Mouse (Mus musculus): Measurements from ENCODE around the gene Met. TPM values are rescaled to one million over a fixed set of nuclear protein-coding genes. Genes with fewer than 3 reads are reported as not detected.

Gene Met
- polyA plus RNA-seq, 1 experiment from 2014 or later: 2.1 TPM

GRCm38 (mm10) chr6:17485244-17485643 is 21.6 kb downstream of the Met start:
- no peak overlapping the region for H3K9ac ChIP-seq (ENCODE audit: low read length)
- 77% methylated on average over 5 of the region's 5 CpGs for WGBS
- H3K9me3 ChIP-seq (replicated peaks; ENCODE audit: control insufficient read depth, low read length): no peaks in the 10 kb centered on the region
- no peak for ATAC-seq (replicated peaks; ENCODE audit: extremely low read depth, insufficient read depth, low FRiP score)
- H3K27ac ChIP-seq (ENCODE audit: low read length): no peak overlapping the region
- no peaks in the 10 kb centered on the region for H3K4me1 ChIP-seq (ENCODE audit: control insufficient read depth, insufficient read depth, low read length)
- H3K27me3 ChIP-seq (ENCODE audit: control insufficient read depth, insufficient read depth, low read length): no peaks in the 10 kb centered on the region
- no peaks in the 10 kb centered on the region for H3K36me3 ChIP-seq (ENCODE audit: control insufficient read depth, insufficient read depth)
- no peak overlapping the region for H3K4me3 ChIP-seq (ENCODE audit: low read length)
- no peak overlapping the region for H3K4me2 ChIP-seq (ENCODE audit: low read depth, low read length)

- no peak for ATAC-seq (replicated peaks; ENCODE audit: extremely low read depth, insufficient read depth, low FRiP score)
- H3K27me3 ChIP-seq (ENCODE audit: control insufficient read depth, insufficient read depth, low read length): no peaks in the 10 kb centered on the region
- WGBS: 90% methylated on average over 7 of the region's 7 CpGs
These were observed 22.2 kb downstream of the Met start for GRCm38 (mm10) chr6:17485782-17486181.

GRCm38 (mm10) chr6:17488291-17488817 is 24.8 kb downstream of the Met start:
- no peak for ATAC-seq (replicated peaks; ENCODE audit: extremely low read depth, insufficient read depth, low FRiP score)
- no peaks in the 10 kb centered on the region for H3K4me1 ChIP-seq (ENCODE audit: control insufficient read depth, insufficient read depth, low read length)
- no peak overlapping the region for H3K4me2 ChIP-seq (ENCODE audit: low read depth, low read length)
- H3K4me3 ChIP-seq (ENCODE audit: low read length): no peak overlapping the region
- no peaks in the 10 kb centered on the region for H3K27me3 ChIP-seq (ENCODE audit: control insufficient read depth, insufficient read depth, low read length)
- no peaks in the 10 kb centered on the region for H3K36me3 ChIP-seq (ENCODE audit: control insufficient read depth, insufficient read depth)
- no peaks in the 10 kb centered on the region for H3K9me3 ChIP-seq (replicated peaks; ENCODE audit: control insufficient read depth, low read length)
- WGBS: 46% methylated on average over 2 of the region's 2 CpGs
- H3K27ac ChIP-seq (ENCODE audit: low read length): no peak overlapping the region
- no peak overlapping the region for H3K9ac ChIP-seq (ENCODE audit: low read length)

More at GRCm38 (mm10) chr6:17485782-17486181, 22.2 kb downstream of the Met start:
- no peaks in the 10 kb centered on the region for H3K36me3 ChIP-seq (ENCODE audit: control insufficient read depth, insufficient read depth)
- H3K4me2 ChIP-seq (ENCODE audit: low read depth, low read length): no peak overlapping the region
- no peaks in the 10 kb centered on the region for H3K9me3 ChIP-seq (replicated peaks; ENCODE audit: control insufficient read depth, low read length)
- no peak overlapping the region for H3K9ac ChIP-seq (ENCODE audit: low read length)
- H3K4me3 ChIP-seq (ENCODE audit: low read length): no peak overlapping the region
- no peak overlapping the region for H3K27ac ChIP-seq (ENCODE audit: low read length)
- no peaks in the 10 kb centered on the region for H3K4me1 ChIP-seq (ENCODE audit: control insufficient read depth, insufficient read depth, low read length)

- Histone ChIP-seq H3K27me3 (ENCODE audit: control insufficient read depth, insufficient read depth, low read length) (no peaks in the 10 kb centered on the region), H3K9ac (ENCODE audit: low read length) (no peak overlapping the region), H3K36me3 (ENCODE audit: control insufficient read depth, insufficient read depth) (no peaks in the 10 kb centered on the region), H3K4me3 (ENCODE audit: low read length) (no peak overlapping the region), H3K4me1 (ENCODE audit: control insufficient read depth, insufficient read depth, low read length) (peaks cover 6% of the 10 kb centered on the region; the same call in 1 of the 2 replicates), H3K27ac (ENCODE audit: low read length) (no peak overlapping the region), H3K9me3 (replicated peaks; ENCODE audit: control insufficient read depth, low read length) (no peaks in the 10 kb centered on the region), H3K4me2 (ENCODE audit: low read depth, low read length) (no peak overlapping the region)
- 56% methylated on average over 2 of the region's 2 CpGs for WGBS
- ATAC-seq (replicated peaks; ENCODE audit: extremely low read depth, insufficient read depth, low FRiP score): no peak
These were observed 27.2 kb downstream of the Met start for GRCm38 (mm10) chr6:17490786-17491185.

- no peaks in the 10 kb centered on the region for H3K27me3 ChIP-seq (ENCODE audit: control insufficient read depth, insufficient read depth, low read length)
- no peak for ATAC-seq (replicated peaks; ENCODE audit: extremely low read depth, insufficient read depth, low FRiP score)
- WGBS: 85% methylated on average over 10 of the region's 10 CpGs
- no peaks in the 10 kb centered on the region for H3K36me3 ChIP-seq (ENCODE audit: control insufficient read depth, insufficient read depth)
- H3K4me3 ChIP-seq (ENCODE audit: low read length): no peak overlapping the region
- H3K27ac ChIP-seq (ENCODE audit: low read length): no peak overlapping the region
- H3K9ac ChIP-seq (ENCODE audit: low read length): no peak overlapping the region
- peaks cover 6% of the 10 kb centered on the region; the same call in 1 of the 2 replicates for H3K4me1 ChIP-seq (ENCODE audit: control insufficient read depth, insufficient read depth, low read length)
- no peaks in the 10 kb centered on the region for H3K9me3 ChIP-seq (replicated peaks; ENCODE audit: control insufficient read depth, low read length)
- H3K4me2 ChIP-seq (ENCODE audit: low read depth, low read length): no peak overlapping the region
These were observed 27.9 kb downstream of the Met start for GRCm38 (mm10) chr6:17491502-17491901.

GRCm38 (mm10) chr6:17492062-17492461 is 28.5 kb downstream of the Met start:
- WGBS: 90% methylated on average over 8 of the region's 8 CpGs
- H3K4me1 ChIP-seq (ENCODE audit: control insufficient read depth, insufficient read depth, low read length): peaks cover 6% of the 10 kb centered on the region; the same call in 1 of the 2 replicates

GRCm38 (mm10) chr6:17495413-17495812 is 31.8 kb downstream of the Met start:
- ATAC-seq (replicated peaks; ENCODE audit: extremely low read depth, insufficient read depth, low FRiP score): no peak
- 90% methylated on average over 1 of the region's 1 CpGs for WGBS

More at GRCm38 (mm10) chr6:17492062-17492461, 28.5 kb downstream of the Met start:
- no peaks in the 10 kb centered on the region for H3K9me3 ChIP-seq (replicated peaks; ENCODE audit: control insufficient read depth, low read length)
- H3K4me2 ChIP-seq (ENCODE audit: low read depth, low read length): no peak overlapping the region
- H3K27me3 ChIP-seq (ENCODE audit: control insufficient read depth, insufficient read depth, low read length): no peaks in the 10 kb centered on the region
- no peak overlapping the region for H3K9ac ChIP-seq (ENCODE audit: low read length)
- H3K27ac ChIP-seq (ENCODE audit: low read length): no peak overlapping the region
- no peak overlapping the region for H3K4me3 ChIP-seq (ENCODE audit: low read length)
- no peak for ATAC-seq (replicated peaks; ENCODE audit: extremely low read depth, insufficient read depth, low FRiP score)
- no peaks in the 10 kb centered on the region for H3K36me3 ChIP-seq (ENCODE audit: control insufficient read depth, insufficient read depth)

GRCm38 (mm10) chr6:17497366-17497765 is 33.8 kb downstream of the Met start:
- Histone ChIP-seq H3K4me1 (ENCODE audit: control insufficient read depth, insufficient read depth, low read length) (peaks cover 6% of the 10 kb centered on the region; the same call in 1 of the 2 replicates), H3K9ac (ENCODE audit: low read length) (no peak overlapping the region), H3K4me2 (ENCODE audit: low read depth, low read length) (no peak overlapping the region), H3K27me3 (ENCODE audit: control insufficient read depth, insufficient read depth, low read length) (no peaks in the 10 kb centered on the region), H3K4me3 (ENCODE audit: low read length) (no peak overlapping the region), H3K27ac (ENCODE audit: low read length) (no peak overlapping the region), H3K36me3 (ENCODE audit: control insufficient read depth, insufficient read depth) (no peaks in the 10 kb centered on the region), H3K9me3 (replicated peaks; ENCODE audit: control insufficient read depth, low read length) (no peaks in the 10 kb centered on the region)
- no peak for ATAC-seq (replicated peaks; ENCODE audit: extremely low read depth, insufficient read depth, low FRiP score)
- 88% methylated on average over 4 of the region's 4 CpGs for WGBS

More at GRCm38 (mm10) chr6:17495413-17495812, 31.8 kb downstream of the Met start:
- H3K9me3 ChIP-seq (replicated peaks; ENCODE audit: control insufficient read depth, low read length): no peaks in the 10 kb centered on the region
- H3K4me2 ChIP-seq (ENCODE audit: low read depth, low read length): no peak overlapping the region
- H3K4me1 ChIP-seq (ENCODE audit: control insufficient read depth, insufficient read depth, low read length): peaks cover 6% of the 10 kb centered on the region; the same call in 1 of the 2 replicates
- H3K27ac ChIP-seq (ENCODE audit: low read length): no peak overlapping the region
- H3K4me3 ChIP-seq (ENCODE audit: low read length): no peak overlapping the region
- H3K27me3 ChIP-seq (ENCODE audit: control insufficient read depth, insufficient read depth, low read length): no peaks in the 10 kb centered on the region
- H3K36me3 ChIP-seq (ENCODE audit: control insufficient read depth, insufficient read depth): no peaks in the 10 kb centered on the region
- no peak overlapping the region for H3K9ac ChIP-seq (ENCODE audit: low read length)

GRCm38 (mm10) chr6:17498801-17499200 is 35.2 kb downstream of the Met start:
- WGBS: 43% methylated on average over 8 of the region's 8 CpGs

More at GRCm38 (mm10) chr6:17498801-17499200, 35.2 kb downstream of the Met start:
- no peak overlapping the region for H3K4me3 ChIP-seq (ENCODE audit: low read length)
- no peaks in the 10 kb centered on the region for H3K9me3 ChIP-seq (replicated peaks; ENCODE audit: control insufficient read depth, low read length)
- H3K4me2 ChIP-seq (ENCODE audit: low read depth, low read length): no peak overlapping the region
- no peaks in the 10 kb centered on the region for H3K27me3 ChIP-seq (ENCODE audit: control insufficient read depth, insufficient read depth, low read length)
- H3K9ac ChIP-seq (ENCODE audit: low read length): no peak overlapping the region
- no peak overlapping the region for H3K27ac ChIP-seq (ENCODE audit: low read length)
- no peaks in the 10 kb centered on the region for H3K36me3 ChIP-seq (ENCODE audit: control insufficient read depth, insufficient read depth)
- ATAC-seq (replicated peaks; ENCODE audit: extremely low read depth, insufficient read depth, low FRiP score): no peak
- peaks cover 6% of the 10 kb centered on the region; the same call in 1 of the 2 replicates for H3K4me1 ChIP-seq (ENCODE audit: control insufficient read depth, insufficient read depth, low read length)

Measured in heart, embryonic 16.5 days (tissue).